ENCODE assay signal across 25 mouse cellular contexts in genomic region chr13:12479802-12480201, GRCm38 (mm10). TPM values are rescaled to one million over a fixed set of nuclear protein-coding genes. Genes with fewer than 3 reads are reported as not detected.
DNase-seq lines count a peak whose midpoint lies in the region; ATAC-seq and TF ChIP-seq lines count a peak whose summit lies in the region.
"Had no signal": no experiment of that assay in that cellular context is flagged by ENCODE, and none has a peak within 500 bp of the region (broad histone marks: within the 10 kb centered on the region; RNA-seq: fewer than 3 reads in every experiment).

No protein-coding gene starts in this region.

- no peak for TF ChIP-seq POLR2A in kidney, adult 2 months (IDR thresholded peaks at IDR 0.05; ENCODE audit: low read depth, low read length)

- H3K9me3 ChIP-seq in kidney, embryonic 15.5 days (replicated peaks) = no peaks in the 10 kb centered on the region
- H3K9me3 ChIP-seq in stomach, embryonic 15.5 days = no peaks in the 10 kb centered on the region
- no peaks in the 10 kb centered on the region for H3K9me3 ChIP-seq in stomach, postnatal 0 days (ENCODE audit: control insufficient read depth, low read length)
- H3K9me3 ChIP-seq in intestine, embryonic 16.5 days (ENCODE audit: control insufficient read depth, low read length) = no peaks in the 10 kb centered on the region
- H3K9me3 ChIP-seq: embryonic facial prominence, embryonic 10.5 days; embryonic facial prominence, embryonic 13.5 days; forebrain, embryonic 13.5 days; hindbrain, embryonic 12.5 days; hindbrain, embryonic 15.5 days had no signal

- WGBS in kidney, adult 2 months = 68% methylated on average over 6 of the region's 6 CpGs
- WGBS in kidney, embryonic 15.5 days = 59% methylated on average over 6 of the region's 6 CpGs
- 75% methylated on average over 6 of the region's 6 CpGs for WGBS in stomach, embryonic 15.5 days
- WGBS in stomach, postnatal 0 days = 67% methylated on average over 6 of the region's 6 CpGs
- WGBS in intestine, embryonic 16.5 days = 65% methylated on average over 6 of the region's 6 CpGs

- H3K27me3 ChIP-seq in kidney, adult 2 months (replicated peaks; ENCODE audit: control insufficient read depth, insufficient read depth, low read length) = no peaks in the 10 kb centered on the region
- no peaks in the 10 kb centered on the region for H3K27me3 ChIP-seq in kidney, embryonic 15.5 days
- no peaks in the 10 kb centered on the region for H3K27me3 ChIP-seq in stomach, embryonic 15.5 days (replicated peaks)
- no peaks in the 10 kb centered on the region for H3K27me3 ChIP-seq in stomach, postnatal 0 days (ENCODE audit: control insufficient read depth, insufficient read depth, low read length)
- H3K27me3 ChIP-seq in intestine, embryonic 16.5 days (replicated peaks; ENCODE audit: control insufficient read depth, insufficient read depth, low read length) = no peaks in the 10 kb centered on the region
- H3K27me3 ChIP-seq: embryonic facial prominence, embryonic 13.5 days; forebrain, embryonic 13.5 days; hindbrain, embryonic 12.5 days; hindbrain, embryonic 15.5 days had no signal

- H3K4me1 ChIP-seq in kidney, adult 2 months (ENCODE audit: control insufficient read depth, insufficient read depth, low read length) = peaks cover 5% of the 10 kb centered on the region; the same call in 1 of the 2 replicates
- H3K4me1 ChIP-seq in kidney, embryonic 15.5 days = peaks cover 6% of the 10 kb centered on the region; the same call in 1 of the 2 replicates
- no peaks in the 10 kb centered on the region for H3K4me1 ChIP-seq in stomach, embryonic 15.5 days
- H3K4me1 ChIP-seq in stomach, postnatal 0 days (replicated peaks; ENCODE audit: control insufficient read depth, insufficient read depth) = no peaks in the 10 kb centered on the region
- no peaks in the 10 kb centered on the region for H3K4me1 ChIP-seq in intestine, embryonic 16.5 days (ENCODE audit: control insufficient read depth, insufficient read depth, low read length)
- H3K4me1 ChIP-seq: embryonic facial prominence, embryonic 13.5 days; forebrain, embryonic 13.5 days; hindbrain, embryonic 12.5 days; hindbrain, embryonic 15.5 days had no signal

- H3K4me2 ChIP-seq in kidney, embryonic 15.5 days = no peak overlapping the region
- H3K4me2 ChIP-seq in stomach, embryonic 15.5 days = no peak overlapping the region
- no peak overlapping the region for H3K4me2 ChIP-seq in stomach, postnatal 0 days (replicated peaks; ENCODE audit: low read depth)
- H3K4me2 ChIP-seq in intestine, embryonic 16.5 days (ENCODE audit: low read depth, low read length) = no peak overlapping the region
- H3K4me2 ChIP-seq: embryonic facial prominence, embryonic 13.5 days; forebrain, embryonic 13.5 days; heart, embryonic 11.5 days; hindbrain, embryonic 12.5 days; hindbrain, embryonic 15.5 days had no signal

- no peak overlapping the region for H3K4me3 ChIP-seq in kidney, adult 2 months (ENCODE audit: insufficient read depth, low read depth, low read length)
- no peak overlapping the region for H3K4me3 ChIP-seq in kidney, embryonic 15.5 days (replicated peaks)
- H3K4me3 ChIP-seq in stomach, embryonic 15.5 days (replicated peaks) = no peak overlapping the region
- no peak overlapping the region for H3K4me3 ChIP-seq in stomach, postnatal 0 days (ENCODE audit: low read depth, low read length)
- H3K4me3 ChIP-seq in intestine, embryonic 16.5 days (ENCODE audit: low read length) = no peak overlapping the region
- H3K4me3 ChIP-seq: embryonic facial prominence, embryonic 10.5 days; embryonic facial prominence, embryonic 13.5 days; erythroblast, embryonic 14.5 days; forebrain, embryonic 13.5 days; gastrocnemius, adult 2 months; hindbrain, embryonic 12.5 days; hindbrain, embryonic 15.5 days had no signal

- peak; percentile 19 for DNase-seq in adrenal gland, postnatal 14 days
- no peak for DNase-seq in adrenal gland, postnatal 25 days
- DNase-seq in kidney, adult 2 months = peak; percentile 12
- no peak for DNase-seq in stomach, postnatal 0 days (ENCODE audit: low spot score)
- DNase-seq in lung, adult 18-20 months = no peak
- DNase-seq: adrenal gland, postnatal 10 days; cerebellum, adult 11-12 months; cerebellum, adult 8-10 months; cerebellum, postnatal 10 days; cerebellum, postnatal 36 days; embryo, embryonic 11 days; gastrocnemius, adult 2 months; gastrocnemius, postnatal 14 days; heart, adult 11 months had no signal

- no peak for TF ChIP-seq CTCF in kidney, adult 2 months (conservative IDR thresholded peaks at IDR 0.05; ENCODE audit: insufficient read depth, insufficient read length, low read depth, low read length)
- no peak for TF ChIP-seq CTCF in stomach, postnatal 0 days (IDR thresholded peaks at IDR 0.05; ENCODE audit: low read depth)

- TF ChIP-seq EP300 in stomach, postnatal 0 days (optimal IDR thresholded peaks at IDR 0.05) = no peak

- H3K27ac ChIP-seq in kidney, adult 2 months (ENCODE audit: insufficient read depth, low read depth, low read length) = no peak overlapping the region
- no peak overlapping the region for H3K27ac ChIP-seq in kidney, embryonic 15.5 days
- H3K27ac ChIP-seq in stomach, embryonic 15.5 days = no peak overlapping the region
- no peak overlapping the region for H3K27ac ChIP-seq in stomach, postnatal 0 days (replicated peaks)
- H3K27ac ChIP-seq in intestine, embryonic 16.5 days (ENCODE audit: low read length) = no peak overlapping the region
- H3K27ac ChIP-seq: embryonic facial prominence, embryonic 10.5 days; embryonic facial prominence, embryonic 13.5 days; forebrain, embryonic 13.5 days; gastrocnemius, adult 2 months; hindbrain, embryonic 12.5 days; hindbrain, embryonic 15.5 days had no signal

- ATAC-seq in kidney, embryonic 15.5 days (replicated peaks; ENCODE audit: low FRiP score) = no peak
- peak; percentile 57; the same call in 1 of the 2 replicates for ATAC-seq in stomach, embryonic 15.5 days (ENCODE audit: insufficient read depth, low FRiP score, low read depth)
- ATAC-seq in stomach, postnatal 0 days (ENCODE audit: low FRiP score, low TSS enrichment) = no peak
- peak; percentile 63; the same call in 1 of the 2 replicates for ATAC-seq in intestine, embryonic 16.5 days
- ATAC-seq: forebrain, embryonic 13.5 days; forebrain, embryonic 16.5 days had no signal

- H3K36me3 ChIP-seq in kidney, adult 2 months (ENCODE audit: control insufficient read depth, insufficient read depth, low read length) = no peaks in the 10 kb centered on the region
- no peaks in the 10 kb centered on the region for H3K36me3 ChIP-seq in kidney, embryonic 15.5 days
- no peaks in the 10 kb centered on the region for H3K36me3 ChIP-seq in stomach, embryonic 15.5 days
- H3K36me3 ChIP-seq in stomach, postnatal 0 days (ENCODE audit: control insufficient read depth, insufficient read depth, low read length) = no peaks in the 10 kb centered on the region
- H3K36me3 ChIP-seq in intestine, embryonic 16.5 days (ENCODE audit: control insufficient read depth, insufficient read depth, low read length) = no peaks in the 10 kb centered on the region
- H3K36me3 ChIP-seq: embryonic facial prominence, embryonic 10.5 days; embryonic facial prominence, embryonic 13.5 days; hindbrain, embryonic 12.5 days; hindbrain, embryonic 15.5 days had no signal

- no peak overlapping the region for H3K9ac ChIP-seq in kidney, embryonic 15.5 days
- no peak overlapping the region for H3K9ac ChIP-seq in stomach, embryonic 15.5 days
- H3K9ac ChIP-seq in stomach, postnatal 0 days (ENCODE audit: low read length) = no peak overlapping the region
- H3K9ac ChIP-seq in intestine, embryonic 16.5 days (ENCODE audit: low read depth, low read length) = no peak overlapping the region
- H3K9ac ChIP-seq: embryonic facial prominence, embryonic 13.5 days; forebrain, embryonic 13.5 days; hindbrain, embryonic 12.5 days; hindbrain, embryonic 15.5 days had no signal

RNA-seq across cellular contexts. Expression of gene Lgals8, which starts 15.1 kb away (rescaled TPM):
- 59.3 and 67.7 TPM in 2 replicates for total RNA-seq in adrenal gland, postnatal 14 days (2021)
- total RNA-seq in adrenal gland, postnatal 25 days (2021) = 72.0 and 104 TPM in 2 replicates
- 34.6 and 40.3 TPM in 2 replicates for polyA plus RNA-seq in kidney, adult 2 months (2012; rRNA removed)
- 20.4 and 22.5 TPM in 2 replicates for polyA plus RNA-seq in kidney, embryonic 15.5 days (2015; fragmentation: Nextera tagmentation; extraction: Ambion mirVana)
- 26.8 and 28.5 TPM in 2 replicates for polyA plus RNA-seq in stomach, embryonic 15.5 days (2015; fragmentation: Nextera tagmentation; extraction: Ambion mirVana)
- polyA plus RNA-seq in stomach, postnatal 0 days (2015; fragmentation: Nextera tagmentation; extraction: Ambion mirVana) = 24.0 and 26.1 TPM in 2 replicates
- 39.3 and 42.5 TPM in 2 replicates for polyA plus RNA-seq in intestine, embryonic 16.5 days (2015; fragmentation: Nextera tagmentation; extraction: Ambion mirVana)

RNA-seq across cellular contexts. Expression of gene Edaradd, which starts 40.4 kb away (rescaled TPM):
- total RNA-seq in adrenal gland, postnatal 14 days (2021) = 0.19 and 0.45 TPM in 2 replicates
- 0.14 and 0.18 TPM in 2 replicates for total RNA-seq in adrenal gland, postnatal 25 days (2021)
- polyA plus RNA-seq in kidney, adult 2 months (2012; rRNA removed) = 0.53 and 0.55 TPM in 2 replicates
- polyA plus RNA-seq in kidney, embryonic 15.5 days (2015; fragmentation: Nextera tagmentation; extraction: Ambion mirVana) = 2.4 TPM in 2 replicates
- 5.7 and 6.1 TPM in 2 replicates for polyA plus RNA-seq in stomach, embryonic 15.5 days (2015; fragmentation: Nextera tagmentation; extraction: Ambion mirVana)
- 2.2 and 2.4 TPM in 2 replicates for polyA plus RNA-seq in stomach, postnatal 0 days (2015; fragmentation: Nextera tagmentation; extraction: Ambion mirVana)
- 1.7 TPM in 2 replicates for polyA plus RNA-seq in intestine, embryonic 16.5 days (2015; fragmentation: Nextera tagmentation; extraction: Ambion mirVana)
- total RNA-seq: gastrocnemius, adult 2 months had no signal
- polyA plus RNA-seq: erythroblast, embryonic 14.5 days had no signal

Comparison
In these comparisons a context has a peak if more than half of its experiments do, and no peak if none do; other contexts are left out.
1. DNase-seq: peak in adrenal gland, postnatal 14 days (single experiment) and kidney, adult 2 months (single experiment); none in adrenal gland, postnatal 25 days (single experiment), stomach, postnatal 0 days (single experiment) and lung, adult 18-20 months (0 of 2).
2. ATAC-seq: peak in stomach, embryonic 15.5 days (single experiment) and intestine, embryonic 16.5 days (single experiment); none in kidney, embryonic 15.5 days (single experiment) and stomach, postnatal 0 days (single experiment).